Mouse (Mus musculus): ENCODE results near the gene Bend7.

Bend7 gene

DNA sequence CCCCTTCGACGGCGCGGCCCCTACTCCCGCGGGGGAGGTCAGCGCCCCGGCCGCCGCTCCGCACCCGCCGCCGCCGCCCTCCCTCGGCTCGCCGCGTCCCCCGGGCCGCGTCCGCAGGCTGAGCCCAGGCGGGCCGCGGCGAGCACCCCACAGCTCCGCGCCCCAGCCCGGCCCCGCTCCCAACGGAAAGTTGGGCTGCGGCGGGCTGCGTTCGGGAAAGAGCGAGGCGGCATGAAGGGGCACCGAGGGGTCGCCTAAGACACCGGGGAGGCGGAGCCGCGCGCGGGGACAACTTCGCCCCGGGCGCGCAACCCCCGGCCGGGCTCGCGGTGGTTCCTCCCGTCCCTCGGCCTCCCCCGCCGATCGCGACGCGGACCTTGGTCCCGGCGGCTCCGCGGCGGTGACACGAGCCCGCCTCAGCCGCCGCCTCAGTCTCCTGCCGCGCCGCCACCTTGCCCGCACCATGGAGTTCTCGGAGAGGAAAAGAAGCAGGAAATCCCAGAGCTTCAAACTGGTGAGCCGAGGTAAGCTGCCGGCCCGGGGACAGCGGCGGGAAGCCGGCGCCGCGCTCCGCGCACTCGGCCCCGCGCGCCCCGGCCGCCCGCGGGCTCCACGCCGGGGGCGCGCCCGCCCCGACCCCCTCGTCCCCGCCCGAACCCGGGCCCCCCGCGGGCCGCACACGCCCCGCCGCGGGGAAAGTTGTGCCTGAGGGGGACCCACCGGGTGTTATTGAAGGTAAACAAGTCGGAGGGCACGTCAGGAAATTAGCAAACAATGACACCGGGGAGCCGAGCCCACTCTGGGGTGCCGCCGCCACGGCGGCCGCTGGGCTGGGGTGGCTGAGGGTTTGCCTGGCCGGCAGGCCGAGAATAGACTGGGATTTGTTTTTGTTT is at the start of gene Bend7:
Gene Bend7, plus strand, starts transcription at position 63 of the 893 bp plus-strand sequence.
- DNase-seq = peak; percentile 38 to 70

DNA sequence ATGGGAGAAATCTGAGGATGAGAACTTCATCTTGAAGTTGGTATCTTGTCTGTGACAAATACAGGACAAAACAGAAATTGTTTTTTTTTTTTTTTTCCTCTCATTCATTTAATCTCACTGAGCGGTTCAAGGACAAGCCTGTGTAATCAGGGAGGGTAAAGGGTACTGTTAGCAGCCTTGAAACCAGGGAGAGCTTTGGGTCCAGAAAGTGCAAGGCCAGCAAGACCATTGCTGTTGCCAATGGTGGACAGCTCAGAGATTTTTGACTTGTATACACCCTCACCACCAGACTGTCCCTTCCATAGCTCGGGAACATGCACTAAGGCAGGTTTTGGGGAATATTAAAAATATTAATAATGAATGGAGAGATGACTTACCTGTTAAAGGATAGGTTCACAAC is 49.0 kb upstream of the Bend7 start:
- no peak for DNase-seq

DNA sequence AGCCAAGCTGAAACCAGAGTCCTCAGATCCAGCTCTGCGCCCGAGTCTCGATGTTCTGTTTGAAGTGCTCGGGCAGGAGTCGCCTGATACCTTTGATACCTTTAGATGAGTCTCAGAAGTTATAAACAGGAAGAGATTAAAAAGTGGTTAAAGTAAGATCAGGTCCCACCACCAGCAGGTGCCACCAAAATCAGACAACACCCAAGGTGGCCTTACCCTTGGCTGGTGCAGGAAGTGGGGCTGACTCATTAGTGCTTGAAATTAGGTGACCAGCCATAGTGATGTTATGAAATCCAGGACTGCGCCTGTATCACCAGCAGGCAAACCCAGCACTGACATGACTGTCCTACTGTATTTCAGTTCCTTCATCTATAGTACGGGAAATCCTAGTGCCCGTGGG is 47.9 kb upstream of the Bend7 start:
- DNase-seq = no peak

DNA sequence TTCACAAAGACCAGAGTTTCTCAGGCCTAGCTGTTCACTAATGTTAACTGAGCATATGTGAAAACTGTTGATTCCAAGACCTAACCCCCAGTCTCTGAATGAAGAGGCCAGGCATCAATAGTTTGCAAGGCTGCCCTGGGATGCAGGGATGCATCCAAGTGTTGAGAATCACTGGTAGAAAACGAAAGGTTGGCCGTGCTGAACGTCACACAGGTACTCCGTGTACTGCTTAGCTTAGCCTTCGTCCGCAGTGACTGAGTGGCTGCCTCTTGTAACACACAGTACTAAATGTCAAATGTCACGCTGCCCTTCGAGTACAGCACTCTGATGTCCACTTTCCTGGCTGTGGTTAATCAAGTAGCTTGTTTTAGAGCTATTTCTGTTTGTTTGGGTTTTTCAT is 46.0 kb upstream of the Bend7 start:
- no peak for DNase-seq

DNA sequence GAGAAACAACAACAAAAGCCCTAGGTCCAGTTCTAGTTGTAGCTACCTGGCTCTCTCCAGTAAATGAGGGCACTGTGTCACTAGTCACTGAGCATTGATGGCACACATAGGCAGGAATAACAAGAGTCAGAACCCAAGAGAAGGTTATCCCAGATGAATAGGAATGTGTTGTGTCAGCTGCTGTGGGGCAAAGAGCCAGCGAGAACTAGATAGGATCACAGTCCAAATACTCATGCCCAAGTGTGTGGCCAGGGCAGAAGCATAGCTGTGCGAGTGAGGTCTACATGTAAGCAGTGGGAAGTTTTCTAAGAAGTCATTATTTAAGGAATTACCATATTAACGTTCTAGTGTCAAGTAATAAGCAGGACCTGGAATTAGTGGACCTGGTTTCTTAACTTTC is 37.7 kb upstream of the Bend7 start:
- DNase-seq = peak; percentile 35 to 36

DNA sequence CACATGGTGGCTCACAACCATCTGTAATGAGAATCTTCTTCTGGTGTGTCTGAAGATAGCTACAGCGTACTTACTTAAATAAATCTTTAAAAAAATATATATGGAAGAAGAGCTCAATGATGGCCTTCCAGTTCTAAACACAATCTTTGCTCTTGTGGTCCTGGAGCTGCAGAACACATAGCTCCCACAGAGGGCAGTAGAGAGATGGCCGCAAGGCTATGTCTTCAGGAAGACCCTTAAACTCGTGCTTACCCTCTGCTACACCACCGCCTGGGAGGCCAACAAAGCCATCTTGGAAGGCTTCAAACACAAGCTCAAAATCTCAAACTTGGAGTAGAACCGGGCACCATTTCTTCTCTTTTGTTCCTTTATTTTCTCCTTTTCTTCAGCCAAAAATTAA is 6.4 kb upstream of the Bend7 start:
- peak; percentile 38 for DNase-seq

DNA sequence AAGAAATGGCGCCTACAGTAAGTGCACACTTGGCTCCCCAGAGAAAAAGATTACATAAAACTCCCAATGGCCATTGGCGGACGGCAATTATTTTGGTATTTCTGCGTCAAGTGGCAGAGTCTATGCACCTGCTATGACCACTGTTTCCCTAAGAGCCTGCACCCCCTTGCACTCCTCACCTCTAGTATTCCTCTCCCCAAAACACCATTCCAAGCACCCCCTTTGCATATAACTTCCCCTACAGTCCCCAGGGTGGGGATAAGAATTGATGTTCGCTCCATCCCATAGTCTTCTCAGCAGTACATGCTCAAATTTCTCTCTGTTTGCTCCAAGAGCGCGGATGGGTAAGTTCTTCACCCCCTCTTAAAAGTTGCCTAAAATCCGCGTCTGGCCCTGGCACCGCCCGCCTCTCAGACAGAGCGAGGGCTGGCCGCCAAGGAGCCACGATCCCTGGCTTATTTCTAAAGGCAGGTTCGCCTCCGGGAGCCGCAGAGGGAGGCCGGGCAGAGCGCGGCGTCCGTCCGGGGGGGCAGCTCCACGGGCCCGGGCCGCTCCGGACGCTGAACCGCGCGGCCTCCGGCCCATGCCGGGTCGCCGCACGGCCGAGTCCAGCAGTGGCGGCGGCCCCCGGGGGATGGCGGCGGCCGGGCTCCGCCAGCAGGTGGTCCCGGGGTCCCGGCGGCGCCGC is 406 bp upstream of the Bend7 start:
- DNase-seq = peak; percentile 72 to 79

DNA sequence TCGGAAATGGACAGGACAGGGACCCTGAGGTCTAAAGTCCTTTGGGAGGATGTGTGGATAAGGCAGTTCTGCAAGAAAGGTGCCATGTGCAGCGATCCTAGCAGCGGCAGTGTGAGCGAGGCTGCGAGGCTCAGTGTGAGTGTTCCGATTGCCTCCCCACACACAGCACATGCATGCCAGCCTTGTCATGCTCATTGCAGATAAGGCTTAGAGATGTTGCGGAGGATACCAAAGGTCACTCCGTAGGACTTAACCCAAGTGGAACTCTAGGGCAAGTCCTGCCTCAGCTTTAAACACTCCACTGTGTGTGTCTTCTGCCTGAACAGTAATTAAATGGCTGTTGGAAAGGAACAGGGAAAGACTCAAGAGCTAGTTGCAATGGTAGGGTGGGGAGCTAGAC is 5.5 kb downstream of the Bend7 start:
- no peak for DNase-seq

DNA sequence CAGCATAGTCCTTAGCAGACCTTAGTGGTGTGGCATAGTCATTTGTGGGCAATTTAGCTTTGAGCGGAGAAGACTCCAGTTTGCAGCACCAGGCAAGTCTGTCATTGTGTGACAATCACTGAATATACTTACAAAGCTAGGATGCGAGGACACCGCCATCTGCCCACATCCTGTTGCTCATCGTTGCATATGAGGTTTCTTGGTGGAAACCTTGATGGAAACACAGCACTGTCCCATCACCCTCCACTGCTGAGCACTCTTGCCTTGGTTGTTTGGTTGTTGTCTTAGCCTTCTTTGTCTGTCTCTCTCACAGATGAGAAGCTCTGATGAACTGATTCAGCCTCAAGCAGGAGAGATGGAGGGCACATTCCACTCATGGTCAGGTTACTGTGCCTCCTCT is 12.5 kb downstream of the Bend7 start:
- DNase-seq = no peak

DNA sequence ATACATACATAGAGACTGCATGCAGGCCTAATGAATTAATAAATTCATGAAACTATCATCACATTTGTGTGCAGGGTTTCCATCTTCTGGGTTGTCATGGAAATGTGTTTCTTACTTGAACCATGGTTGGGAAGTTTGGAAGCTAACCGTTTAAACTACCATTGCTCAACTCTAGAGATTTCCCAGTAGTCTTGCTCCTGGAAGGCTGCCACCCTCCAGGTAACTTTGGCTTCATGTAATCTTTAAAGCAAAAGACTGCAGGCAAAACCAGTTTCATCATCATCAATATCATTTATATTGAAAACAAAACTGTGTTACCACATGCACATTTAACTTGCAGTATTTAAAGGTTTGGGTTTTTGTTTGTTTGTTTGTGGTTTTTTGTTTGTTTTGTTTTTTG is 16.3 kb downstream of the Bend7 start:
- no peak for DNase-seq

DNA sequence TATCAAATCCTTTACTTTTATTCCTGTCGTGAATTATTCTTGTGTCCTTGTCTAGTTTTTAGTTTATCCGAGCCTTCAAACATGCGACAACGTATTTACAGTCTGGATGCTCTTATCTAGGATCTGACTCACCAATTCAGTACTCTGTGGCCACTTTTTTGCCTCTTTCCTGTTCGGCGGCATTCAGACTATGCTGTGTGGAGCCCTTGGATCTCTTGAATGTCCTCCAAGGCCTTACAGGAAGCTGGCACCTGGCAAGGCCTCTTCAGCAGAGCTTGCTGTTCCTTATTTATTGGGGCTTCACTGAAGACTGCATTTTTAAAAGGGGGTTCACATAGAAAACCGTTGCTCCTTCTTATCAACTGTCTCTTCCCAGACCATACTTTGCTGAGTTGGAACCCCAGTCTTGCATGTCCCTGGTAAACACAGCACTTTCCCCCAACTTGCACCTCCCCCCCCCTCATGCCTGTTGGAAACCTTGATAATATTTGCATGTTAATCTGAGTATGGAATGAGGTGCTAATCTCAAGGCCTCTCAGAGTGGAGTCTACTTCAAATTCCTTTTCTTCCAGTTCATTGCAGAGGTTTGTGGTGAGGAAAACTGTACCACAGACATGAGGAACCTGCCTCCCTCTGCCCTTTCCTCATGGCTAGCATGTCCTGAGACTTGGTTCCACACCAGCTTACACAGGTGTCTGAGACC is 18.6 kb downstream of the Bend7 start:
- DNase-seq = no peak

DNA sequence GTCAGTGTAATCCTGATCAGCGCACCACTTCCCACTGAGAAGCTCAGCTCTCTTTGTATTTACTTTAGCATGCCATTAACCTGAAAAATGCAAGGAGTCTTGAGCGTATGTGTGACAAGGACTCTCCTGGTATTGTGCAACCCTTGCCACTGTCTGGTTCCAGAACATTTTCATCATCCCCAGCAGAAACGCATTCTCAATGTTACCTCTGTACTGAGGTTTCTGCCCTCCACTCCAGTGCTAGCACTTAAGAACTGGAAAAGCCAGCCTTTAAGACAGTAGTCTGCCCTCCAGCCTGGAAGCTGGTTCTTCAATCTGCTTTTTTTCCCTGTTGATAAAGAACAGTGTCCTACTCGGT is 19.1 kb downstream of the Bend7 start:
- DNase-seq = no peak

DNA sequence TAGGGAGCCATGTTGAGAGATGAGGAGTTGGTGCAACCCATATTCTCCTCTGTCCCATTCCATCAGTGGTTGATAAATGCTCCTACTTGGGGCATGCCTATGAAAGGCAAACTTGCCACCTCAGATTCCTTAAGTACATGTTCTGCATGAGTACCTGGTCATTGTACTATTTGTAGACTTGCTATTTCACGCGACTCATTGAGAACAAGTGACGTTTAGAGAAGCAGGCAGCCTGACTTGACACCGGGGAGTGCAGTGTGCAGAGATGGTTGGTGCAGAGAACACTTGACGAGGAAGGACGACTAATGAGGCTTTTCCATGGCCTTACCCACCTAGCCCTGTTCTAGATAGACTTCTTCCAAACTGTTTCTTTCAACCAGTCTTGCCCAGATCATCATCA is 34.3 kb downstream of the Bend7 start:
- DNase-seq = no peak

DNA sequence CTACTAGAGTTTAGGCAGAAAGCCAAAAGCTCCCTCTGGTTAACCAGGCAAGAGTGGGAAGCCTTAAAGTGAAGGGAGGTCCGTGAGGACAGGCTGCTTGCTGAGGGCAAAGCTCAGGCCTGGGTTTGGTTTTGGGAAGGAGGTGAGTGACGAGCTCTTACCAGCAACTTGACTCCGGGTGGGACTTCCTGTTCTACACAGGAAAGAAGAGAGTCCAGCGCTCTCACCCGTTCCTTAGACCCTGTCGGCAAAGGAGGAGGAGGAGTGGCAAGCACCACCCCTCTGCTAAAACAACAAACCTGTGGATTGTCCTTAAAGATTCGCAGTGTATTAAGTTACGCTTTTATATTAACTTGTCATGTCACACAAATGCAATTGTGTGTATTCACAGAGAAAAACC is 38.1 kb downstream of the Bend7 start:
- no peak for DNase-seq

DNA sequence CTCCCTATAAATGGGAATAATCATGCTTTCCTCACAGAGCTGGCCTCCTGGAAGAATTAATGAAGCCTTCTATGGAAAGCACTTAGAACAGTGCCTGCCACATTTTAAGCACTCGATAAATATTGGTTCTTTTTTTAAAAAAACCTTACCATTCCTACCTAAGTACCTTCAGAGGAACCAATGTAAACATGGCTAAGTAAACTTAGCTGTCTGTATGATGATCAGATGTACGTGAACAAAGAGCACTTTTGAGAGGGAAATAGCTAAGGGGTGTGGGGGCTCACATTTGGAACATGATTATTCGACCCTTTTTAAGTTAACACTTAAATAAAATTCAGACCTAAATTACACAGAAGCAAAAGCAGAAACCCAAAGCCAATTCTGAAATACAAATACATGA is 39.6 kb downstream of the Bend7 start:
- no peak for DNase-seq

DNA sequence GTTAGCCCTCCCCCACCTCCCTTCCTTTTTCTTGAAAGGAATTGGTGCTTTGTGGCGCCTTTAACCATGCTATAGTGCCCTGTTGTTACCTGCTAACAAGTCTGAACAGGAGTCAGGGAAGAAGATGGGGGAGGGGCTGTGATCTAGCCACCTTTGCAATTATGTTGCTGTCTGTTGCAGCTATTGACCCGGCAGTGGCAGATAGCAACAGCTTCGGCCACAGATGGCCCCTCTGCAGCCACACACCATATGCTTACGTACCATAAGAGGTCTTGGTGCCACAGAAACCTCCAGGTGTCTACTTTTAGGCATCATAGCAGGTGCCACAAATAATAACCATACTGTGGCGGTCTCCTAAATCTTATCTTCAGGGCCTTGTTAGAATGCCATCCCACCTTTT is 43.1 kb downstream of the Bend7 start:
- DNase-seq = no peak

DNA sequence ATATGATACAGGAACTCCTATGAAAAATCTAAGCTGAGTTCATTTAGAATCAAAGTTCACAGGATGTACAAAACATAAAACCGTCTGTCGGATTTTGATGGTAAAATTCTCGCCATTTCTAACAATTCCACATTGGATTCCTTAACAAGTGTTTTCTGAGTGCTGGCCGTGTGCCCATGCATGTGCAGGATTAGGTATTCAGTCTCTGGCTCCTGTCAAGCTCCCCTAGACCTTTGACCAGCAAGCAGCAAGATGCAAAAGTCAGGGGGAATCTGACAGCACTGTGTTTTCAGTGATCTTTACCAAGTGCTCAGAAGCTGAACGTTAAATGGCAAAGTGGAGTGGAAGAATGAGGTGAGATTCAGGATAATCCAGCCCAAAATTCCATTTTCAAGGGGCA is 44.3 kb downstream of the Bend7 start:
- DNase-seq = peak; percentile 84 to 85

DNA sequence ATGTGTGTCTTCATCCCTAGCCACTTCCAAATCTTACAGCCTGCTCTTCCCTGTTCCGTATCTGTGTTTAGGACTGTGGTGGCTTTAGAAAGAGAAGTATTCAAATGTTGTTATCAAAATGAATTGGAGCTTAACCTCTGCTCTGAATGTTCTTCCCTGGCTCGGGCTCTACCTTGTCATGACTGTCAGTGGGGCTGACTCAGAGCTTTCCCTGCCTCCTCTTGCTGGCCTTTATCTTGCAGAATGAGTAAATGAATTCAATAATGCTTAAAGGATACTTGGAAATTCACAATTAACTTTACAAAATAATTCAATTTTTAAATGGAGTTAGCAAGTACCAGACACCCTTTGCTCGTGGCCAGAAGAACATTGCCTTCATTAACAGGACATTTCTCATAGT is 46.4 kb downstream of the Bend7 start:
- no peak for DNase-seq

DNA sequence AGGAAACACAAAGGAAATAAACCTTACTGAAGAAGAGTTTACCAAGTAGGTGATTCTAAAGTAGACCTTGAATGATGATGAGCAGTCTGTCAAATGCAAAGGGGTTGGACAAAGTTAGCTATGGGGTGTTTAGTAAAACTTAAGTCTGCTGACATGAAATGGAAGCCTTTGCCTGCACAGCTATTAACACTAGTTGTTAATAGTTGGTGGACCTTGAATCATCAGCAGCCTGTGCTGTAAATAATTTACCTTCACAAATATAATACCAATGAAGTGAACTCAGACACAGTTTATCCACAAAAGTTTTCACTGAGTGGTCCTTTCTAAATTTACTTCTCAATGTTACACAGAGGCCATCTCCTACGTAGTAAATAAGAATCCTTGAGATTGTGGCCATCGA is 52.7 kb downstream of the Bend7 start:
- no peak for DNase-seq

DNA sequence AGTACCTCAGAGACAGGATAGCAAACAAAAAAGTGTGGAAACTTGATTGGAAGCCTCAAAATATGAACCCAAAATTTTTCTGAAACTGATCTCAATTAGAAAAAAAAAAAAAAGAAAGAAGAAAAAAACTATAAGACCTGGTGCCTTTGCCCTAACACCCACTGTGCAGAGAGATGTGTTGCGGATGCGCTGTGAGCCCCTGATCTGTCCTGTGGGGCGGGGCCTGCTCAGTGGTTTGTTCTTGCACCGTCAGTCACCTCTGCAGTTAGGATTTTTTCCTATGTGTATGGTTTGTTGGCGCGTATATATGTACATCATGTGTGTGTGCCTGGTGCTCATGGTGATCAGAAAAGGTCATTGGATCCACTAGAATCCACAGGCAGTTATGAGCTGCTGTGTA is 56.3 kb downstream of the Bend7 start:
- no peak for DNase-seq

DNA sequence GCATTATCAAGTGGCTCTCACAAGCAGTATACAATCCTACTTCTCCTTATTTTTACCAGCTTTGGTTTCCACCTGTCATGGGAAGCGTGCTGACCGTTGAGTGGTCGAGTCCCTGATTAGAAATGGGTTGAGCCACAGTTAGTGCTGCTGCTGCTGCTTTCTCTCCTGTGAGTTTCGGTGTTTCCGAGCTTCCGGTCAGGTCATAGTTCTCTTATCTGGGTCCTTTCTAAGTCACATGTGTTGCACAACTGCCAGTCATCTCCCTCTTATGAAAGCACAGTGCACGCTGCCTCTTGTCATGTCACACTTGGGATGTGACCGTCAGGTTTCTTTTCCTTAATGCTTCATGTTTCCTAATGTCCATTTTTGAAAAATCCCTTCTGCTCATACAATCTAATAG is 59.7 kb downstream of the Bend7 start:
- no peak for DNase-seq

DNA sequence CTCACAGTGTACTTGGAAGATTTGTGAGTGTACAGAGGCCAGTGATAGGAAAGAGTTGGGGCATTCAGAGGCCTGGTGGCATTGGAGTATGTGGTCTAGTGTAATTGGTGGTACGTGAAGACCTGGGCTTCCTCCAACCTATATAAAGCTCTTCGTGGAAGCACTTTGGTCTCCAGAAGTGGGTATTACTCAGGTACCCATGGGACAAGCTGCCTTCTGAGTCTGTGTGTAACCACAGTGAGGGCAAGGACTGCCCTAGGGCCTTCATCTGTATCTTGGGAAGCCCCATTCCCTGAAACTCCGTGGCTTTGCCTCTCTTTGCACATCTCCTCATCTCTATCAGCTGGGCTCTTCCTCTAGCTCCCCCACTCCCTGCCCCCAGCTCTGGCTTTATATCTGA is 64.0 kb downstream of the Bend7 start:
- DNase-seq = no peak

DNA sequence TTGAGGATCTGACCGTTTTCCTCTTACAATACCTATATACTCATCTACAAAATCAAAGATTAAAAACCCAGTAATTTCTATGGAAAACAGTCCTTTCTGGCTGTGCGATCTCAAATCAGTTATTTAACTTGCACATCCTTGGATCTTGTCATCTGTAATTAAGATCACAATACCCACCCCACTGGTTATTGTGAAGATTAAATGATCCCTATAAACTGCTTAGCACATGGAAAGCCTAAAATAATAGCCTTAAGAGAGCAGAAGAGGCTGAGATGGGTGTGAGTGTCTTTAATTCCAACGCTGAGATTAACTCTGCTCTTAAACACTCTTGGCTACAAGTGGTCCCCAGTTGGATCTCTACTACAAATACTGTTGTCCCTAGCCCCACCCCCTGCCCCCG is 64.8 kb downstream of the Bend7 start:
- no peak for DNase-seq
